Mouse (Mus musculus) T-helper 17 cell (primary cell): ENCODE measurements at regions not wholly inside any gene's neighbourhood (a gene's known extent, or its start where the extent isn't known, plus 50 kb on each side); places are given as distances from the start of the nearest gene placed in this dataset.

Source experiments
- in situ Hi-C, 2 experiments: fragments of 300-600 bp; cut with MboI, MseI; formaldehyde crosslinking; loops; 1 replicate in 1 of 2; 2 replicates in 1 of 2; pipeline ENCODE4 v1.15.1; 2025; ENCODE audit warnings: high pct_unique_total_duplicates in 2 of 2

DNA sequence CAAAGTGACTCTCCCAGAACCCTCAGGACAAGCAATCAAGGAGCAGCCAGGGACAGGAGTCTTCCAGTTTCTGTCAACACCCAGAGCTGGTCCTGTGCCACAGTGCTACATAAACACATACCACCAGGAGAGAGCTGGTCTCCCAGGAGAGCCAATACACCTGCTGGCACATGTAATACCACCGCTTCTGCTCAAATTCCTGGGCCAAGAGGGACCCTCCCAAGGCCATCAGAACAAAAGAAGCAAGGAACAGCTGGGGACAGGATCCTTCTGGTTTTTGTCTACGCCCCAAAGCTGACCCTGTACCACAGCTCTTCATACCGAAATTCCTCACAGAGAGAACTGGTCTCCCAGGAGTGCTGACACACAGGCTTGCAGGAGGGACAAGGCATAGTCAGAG, 695.4 kb upstream of the Tbl1xr1 start:
- in situ Hi-C loops = no loop called here

DNA sequence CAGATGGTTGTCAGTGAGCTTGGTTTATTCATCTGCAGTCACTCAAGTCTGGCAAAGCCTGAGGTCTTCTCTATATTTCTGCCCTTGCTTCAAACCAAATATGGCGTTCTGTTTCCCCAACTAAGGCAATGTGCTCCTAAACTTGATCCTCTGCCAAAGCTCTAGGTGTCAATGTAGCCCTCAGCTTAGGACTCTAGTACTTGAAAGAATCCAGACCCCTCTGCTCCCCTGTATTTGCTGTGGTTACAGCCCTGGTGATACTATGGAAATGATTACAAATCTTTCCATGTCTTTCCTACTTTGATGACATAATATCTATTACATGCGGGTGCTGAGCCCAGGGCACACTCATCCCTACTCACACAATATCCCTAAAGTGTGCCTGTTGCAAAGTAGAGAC, 672.9 kb upstream of the Tbl1xr1 start:
- in situ Hi-C loops = no loop called here

GRCm38 (mm10) chr3:21404058-21404457, 672.4 kb upstream of the Tbl1xr1 start:
- in situ Hi-C loops = no loop called here

GRCm38 (mm10) chr3:21407077-21407476, 669.4 kb upstream of the Tbl1xr1 start:
- in situ Hi-C loops = no loop called here

DNA sequence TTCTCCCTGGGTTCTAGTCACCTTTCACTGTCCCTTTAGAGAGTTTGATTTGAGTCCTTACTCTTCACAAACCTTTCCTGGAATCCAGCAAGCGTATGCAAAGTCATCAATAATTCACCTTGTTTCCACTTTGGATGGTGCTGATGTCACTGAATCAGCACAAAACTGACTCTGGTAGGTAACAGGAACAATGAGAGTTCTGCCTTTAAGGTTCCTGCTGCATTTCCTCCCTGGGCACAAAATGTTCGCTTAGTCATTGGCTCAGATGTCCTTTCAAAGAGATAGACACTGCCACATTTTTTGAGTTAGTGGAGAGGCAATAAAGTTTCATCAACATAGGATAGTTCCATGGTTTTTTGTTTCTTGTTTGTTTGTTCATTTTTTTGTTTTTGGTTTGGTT, 664.4 kb upstream of the Tbl1xr1 start:
- in situ Hi-C loops = no loop called here

DNA sequence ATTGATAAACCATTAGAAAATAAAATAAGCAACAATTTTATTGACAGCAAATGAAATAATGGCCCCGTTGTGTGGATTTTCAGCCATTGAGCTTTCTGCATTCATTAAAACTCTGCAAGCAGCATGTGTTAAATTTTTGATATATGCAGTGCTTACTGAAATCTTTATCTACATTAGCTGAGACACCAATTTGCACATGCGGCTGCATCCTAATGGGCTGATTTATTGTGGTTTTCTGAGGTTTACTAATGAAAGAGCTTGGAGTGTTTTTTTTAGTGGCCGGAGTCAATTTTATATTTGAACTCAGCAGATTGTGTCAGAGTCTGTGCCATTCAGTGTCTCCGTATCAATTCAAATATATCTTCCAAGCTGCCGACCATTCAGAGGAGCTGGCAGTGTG, 653.3 kb upstream of the Tbl1xr1 start:
- in situ Hi-C loops = no loop called here

- in situ Hi-C loops = no loop called here
These were observed 649.9 kb upstream of the Tbl1xr1 start for GRCm38 (mm10) chr3:21426538-21426937.

DNA sequence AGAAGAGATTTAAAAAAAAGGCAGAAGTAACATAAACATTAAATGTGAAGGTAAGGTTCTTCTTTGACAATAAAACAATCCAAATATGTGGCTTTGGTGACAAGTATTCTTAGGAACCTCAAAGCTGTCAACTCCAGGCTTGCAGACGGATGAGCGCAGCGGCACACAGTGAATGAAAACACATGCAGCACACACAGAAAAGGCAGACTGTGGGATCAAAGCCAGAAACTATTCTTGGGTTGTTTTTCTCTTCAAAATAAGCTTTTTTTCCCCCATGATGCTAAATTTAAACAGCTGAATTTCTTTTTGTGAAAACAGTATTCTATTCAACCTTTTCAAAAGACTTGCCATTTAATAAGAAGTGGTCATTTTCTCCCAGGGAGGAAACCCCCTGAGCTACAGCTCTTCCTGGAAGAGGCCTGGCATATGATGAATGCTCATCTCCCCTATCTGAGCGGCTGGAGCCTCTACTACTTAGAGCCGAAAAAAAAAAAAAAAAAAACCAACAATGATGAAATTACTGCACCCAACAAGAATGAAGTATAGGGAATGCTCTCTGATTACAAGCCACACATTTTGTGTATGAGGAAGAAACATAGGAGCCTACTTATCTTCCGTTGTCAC, 648.9 kb upstream of the Tbl1xr1 start:
- in situ Hi-C loops = no loop called here

DNA sequence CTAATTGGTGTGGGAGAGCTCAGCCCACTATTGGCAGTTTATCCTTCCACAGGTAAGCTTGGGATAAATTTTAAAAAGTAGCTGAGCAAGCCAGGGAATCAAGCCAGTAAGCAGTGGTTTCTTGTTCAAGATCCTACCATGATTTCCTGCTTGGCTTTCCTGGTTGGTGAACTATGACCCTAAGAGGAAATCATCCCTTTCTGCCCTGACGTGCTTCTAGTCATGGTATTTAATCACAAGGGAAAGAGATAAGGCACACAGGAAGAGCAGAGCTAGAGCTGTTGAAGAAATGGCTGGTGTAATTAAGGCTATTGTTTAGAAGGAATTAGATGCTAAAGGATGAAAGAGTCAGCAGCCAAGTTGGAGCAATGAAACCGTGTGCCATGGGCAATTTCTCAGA, 648.3 kb upstream of the Tbl1xr1 start:
- in situ Hi-C loops = no loop called here

DNA sequence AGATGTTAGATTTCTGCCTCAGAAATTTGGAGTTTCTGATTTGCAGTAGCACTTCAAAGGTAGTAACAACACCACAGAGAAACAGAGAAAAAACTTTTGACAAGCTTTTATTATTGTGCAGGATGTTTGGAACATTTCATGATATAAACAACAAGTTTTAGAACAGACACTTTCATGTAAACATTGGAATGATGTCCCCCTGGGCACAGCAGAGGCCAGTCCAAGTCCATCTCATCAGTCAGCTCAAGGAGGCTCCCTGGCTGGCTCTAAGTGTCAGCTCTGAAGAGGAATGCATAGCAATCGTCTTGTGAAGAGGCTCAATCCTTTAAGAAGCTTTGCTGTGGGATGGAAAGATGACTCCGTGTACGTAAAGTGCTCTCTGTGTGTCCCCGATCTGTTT, 612.2 kb upstream of the Tbl1xr1 start:
- in situ Hi-C loops = no loop called here

GRCm38 (mm10) chr3:21466113-21466645, 610.3 kb upstream of the Tbl1xr1 start:
- in situ Hi-C loops = no loop called here

- in situ Hi-C loops = no loop called here
These were observed 599.1 kb upstream of the Tbl1xr1 start for GRCm38 (mm10) chr3:21477366-21477765.

DNA sequence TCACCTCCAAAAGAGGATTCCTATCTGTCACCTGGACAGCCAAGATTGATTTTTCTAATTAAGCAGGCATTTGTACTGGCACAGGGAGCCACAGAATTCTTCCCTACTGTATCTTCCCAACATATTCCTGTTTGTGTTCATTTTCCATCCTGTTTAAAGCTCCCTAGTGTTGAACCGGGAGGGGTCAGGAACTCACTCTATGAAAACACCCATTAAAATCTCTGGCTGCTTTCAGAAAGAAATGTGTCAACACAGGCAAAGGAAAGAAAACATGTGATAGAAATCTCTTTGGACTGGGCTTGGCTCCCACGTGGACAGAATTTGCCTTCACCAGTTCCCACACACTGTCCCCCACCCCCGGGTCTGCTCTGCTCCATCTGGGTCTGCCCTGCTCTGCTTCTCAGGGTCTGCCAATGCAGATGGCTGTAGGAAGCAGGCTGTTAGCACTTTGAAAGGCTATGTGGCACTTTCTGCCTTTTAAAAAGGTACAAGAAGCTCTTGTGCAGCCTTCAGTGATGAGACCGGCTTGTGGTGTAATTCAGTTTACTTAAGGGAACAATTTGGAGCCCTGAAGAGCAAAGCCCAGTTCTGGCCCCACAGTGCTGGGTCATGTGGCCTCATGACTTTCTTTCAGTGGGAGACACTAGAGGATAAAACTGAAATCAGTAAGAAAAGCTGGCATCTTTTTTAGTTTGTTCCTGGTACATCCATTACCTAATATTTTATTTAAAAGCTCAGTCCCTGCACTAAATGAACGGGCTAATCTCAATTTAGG, 597.2 kb upstream of the Tbl1xr1 start:
- in situ Hi-C loops = no loop called here

DNA sequence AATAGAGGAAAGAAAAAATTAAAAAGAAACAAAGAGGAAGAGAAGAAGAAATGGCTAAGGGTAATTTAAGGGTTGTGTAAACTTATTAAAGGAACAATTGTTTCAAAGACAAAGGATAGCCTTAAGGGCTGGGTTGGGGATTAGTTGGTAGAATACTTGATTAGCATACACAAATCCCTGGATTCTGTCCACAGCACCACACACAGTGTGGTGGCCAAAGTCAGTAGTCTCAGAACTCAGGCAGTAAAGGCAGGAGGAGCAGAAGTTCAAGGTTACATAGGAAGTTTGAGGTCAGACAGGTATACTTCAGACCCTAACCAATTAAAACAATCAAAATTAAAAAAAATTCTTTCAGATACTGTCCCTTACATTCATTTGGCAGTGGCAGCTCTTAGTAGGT, 596.6 kb upstream of the Tbl1xr1 start:
- in situ Hi-C loops = no loop called here

DNA sequence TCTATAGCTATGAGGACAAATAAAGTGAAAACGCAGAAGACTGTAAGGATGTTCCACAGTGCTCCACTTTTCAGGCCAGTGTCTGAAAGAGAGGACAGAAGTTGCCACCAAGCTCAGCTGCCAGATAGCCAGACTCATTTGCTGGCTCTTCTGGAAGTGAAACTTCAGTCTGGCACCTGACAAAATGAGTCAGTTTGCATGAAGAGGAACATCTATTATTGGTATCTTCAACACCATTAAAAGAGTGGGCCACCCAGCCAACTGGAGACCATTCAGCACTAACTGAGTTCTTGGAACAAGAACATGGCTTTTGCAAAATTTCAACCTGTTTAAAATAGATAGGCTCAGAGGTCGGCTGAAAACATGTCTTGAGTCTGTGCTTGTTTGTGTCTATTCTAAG, 592.4 kb upstream of the Tbl1xr1 start:
- in situ Hi-C loops = no loop called here

DNA sequence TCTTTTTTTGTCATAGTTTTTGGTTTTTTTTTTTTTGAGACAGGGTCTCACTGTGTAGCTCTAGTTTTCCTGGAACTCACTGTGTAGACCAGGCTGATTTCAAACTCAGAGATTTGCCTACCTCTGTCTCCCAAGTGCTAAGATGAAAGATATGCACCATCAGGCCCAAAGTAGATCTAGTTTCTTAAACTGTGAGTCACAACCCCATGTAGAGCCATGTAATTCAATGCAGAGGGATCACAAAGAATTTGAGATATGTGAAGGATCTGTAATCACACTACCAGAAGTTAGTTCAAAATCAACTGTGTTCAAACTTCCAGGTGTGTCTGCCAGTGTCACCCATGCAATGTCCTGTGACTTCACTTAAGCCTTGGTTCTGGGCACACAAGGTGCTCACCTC, 591.0 kb upstream of the Tbl1xr1 start:
- in situ Hi-C loops = no loop called here

GRCm38 (mm10) chr3:21489547-21489946, 586.9 kb upstream of the Tbl1xr1 start:
- in situ Hi-C loops = no loop called here

DNA sequence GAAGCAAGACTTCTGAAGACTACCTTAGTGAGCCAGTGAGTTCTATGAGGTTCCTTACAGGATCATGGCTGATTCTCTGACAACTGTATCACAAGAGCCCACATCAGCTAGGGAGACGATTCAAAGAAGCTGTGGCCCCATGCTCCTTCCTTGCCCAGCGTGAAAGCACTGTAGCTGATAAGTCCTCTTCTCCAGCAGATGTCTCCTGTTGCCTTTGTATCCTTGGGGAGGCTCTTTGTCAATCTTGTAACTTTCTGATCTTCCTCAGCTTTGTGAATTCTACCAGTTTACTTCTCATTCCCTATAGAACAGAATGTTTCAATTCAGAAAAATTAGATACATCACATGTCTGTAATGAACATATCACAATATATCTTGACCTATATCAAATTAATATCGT, 584.0 kb upstream of the Tbl1xr1 start:
- in situ Hi-C loops = no loop called here

DNA sequence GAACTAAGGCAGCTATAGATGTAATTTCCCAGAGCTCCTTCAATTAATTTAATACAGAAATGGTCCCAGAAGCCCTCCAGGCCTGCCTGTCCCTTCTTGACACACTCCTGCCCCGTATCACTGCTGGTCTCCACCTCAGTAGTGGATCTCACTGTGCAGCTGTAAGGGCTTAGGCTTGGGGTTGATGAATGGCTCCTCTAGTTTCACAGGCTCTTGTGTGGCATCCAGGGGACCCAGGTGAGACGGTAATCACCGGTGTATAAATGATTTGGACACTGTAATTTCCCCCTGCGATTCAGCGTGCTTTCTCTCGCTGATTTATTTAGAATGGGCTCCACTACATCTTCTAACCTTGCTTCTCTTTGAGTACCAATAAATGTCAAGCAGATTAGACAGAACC, 583.1 kb upstream of the Tbl1xr1 start:
- in situ Hi-C loops = no loop called here

DNA sequence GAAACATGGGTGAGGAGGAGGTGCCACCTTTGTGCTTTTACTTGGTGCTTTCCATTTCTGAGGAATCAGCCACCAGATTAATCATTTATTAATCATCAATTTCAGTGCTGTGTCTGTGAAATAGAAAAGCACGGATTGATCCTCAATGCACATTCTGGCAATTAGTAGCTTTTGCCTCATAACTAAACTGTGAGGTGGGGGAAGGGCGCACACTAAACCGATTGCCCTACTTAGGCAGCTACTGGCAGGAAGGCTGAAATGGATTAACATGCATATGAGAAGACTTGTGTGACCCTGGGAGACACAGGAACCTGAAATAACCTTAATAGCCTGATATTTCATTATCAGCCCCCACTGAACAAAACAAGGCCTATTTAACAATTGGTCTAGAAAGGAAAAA, 581.5 kb upstream of the Tbl1xr1 start:
- in situ Hi-C loops = no loop called here

DNA sequence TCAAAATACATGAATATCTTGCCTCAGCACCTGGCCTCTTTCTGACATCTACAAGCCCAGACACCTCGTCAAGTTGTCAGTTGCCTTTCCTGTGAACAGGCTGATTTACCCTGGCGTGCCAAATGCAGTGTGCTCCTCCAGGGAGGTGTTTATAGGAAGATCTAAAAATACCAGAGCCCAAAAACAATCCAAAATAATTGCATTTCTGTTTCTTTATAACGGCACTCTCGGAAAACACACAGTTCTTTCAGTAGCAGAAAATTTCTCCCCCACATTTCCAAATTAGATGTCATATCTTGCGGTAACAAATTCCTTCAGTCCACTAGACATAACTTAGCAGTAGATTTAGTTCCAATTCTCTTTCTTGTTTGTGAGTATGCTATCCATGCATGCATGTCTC, 580.8 kb upstream of the Tbl1xr1 start:
- in situ Hi-C loops = no loop called here

DNA sequence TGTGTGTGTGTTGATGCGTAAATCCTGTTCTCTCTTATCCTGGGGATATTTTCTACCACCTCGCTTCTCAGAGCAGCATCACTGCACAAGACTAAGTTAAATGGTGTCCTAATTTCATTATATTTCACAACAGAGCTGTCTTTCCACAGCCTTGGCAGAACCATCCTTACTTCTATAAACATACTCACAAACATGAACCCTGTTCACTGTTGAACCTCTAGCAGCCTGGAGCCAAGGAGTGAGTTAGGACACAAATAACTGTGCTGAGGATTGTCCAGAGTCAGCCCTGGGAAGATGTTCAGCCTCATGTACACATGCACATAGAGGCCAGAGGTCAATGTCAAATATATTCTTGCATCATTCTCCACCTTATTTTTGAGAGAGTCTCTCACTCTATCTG, 580.3 kb upstream of the Tbl1xr1 start:
- in situ Hi-C loops = no loop called here

DNA sequence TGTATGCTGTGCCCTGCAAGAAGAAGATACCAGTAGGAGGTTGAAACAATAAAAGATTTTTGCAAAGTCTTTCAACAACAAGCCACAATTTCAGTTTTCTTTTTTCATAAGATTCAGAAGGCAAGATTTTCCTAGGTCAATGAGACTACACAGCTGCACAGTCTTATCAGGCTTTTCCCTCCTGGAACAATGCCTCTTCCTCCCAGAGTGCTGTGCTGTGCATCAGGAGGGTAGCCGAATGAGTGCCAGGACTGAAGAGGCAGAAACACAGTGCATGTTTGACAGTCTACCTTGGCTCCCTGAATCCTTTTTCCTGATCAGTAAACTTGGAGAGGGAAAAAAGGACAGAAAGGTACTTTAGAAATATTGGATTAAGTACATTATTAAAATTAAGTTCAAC, 579.4 kb upstream of the Tbl1xr1 start:
- in situ Hi-C loops = no loop called here
